Mouse (Mus musculus) stomach, postnatal 0 days (tissue): ENCODE data around the gene Tcf7. TPM values are rescaled to one million over a fixed set of nuclear protein-coding genes. Genes with fewer than 3 reads are reported as not detected.

Experiments used
- ATAC-seq: fragments of 200-750 bp; cut with Nextera tagmentation; 2 replicates; pipeline ENCODE4 v1.8.0; 2017; ENCODE audit not compliant: low FRiP score, low TSS enrichment
- DNase-seq: peaks from one replicate; pipeline ENCODE4 v3.0.0-alpha.2; 2016; ENCODE audit warnings: low spot score
- H3K27ac ChIP-seq: fragments of 300-500 bp; sonication (generic); replicated peaks from 2 replicates; pipeline ENCODE4 v1.5.1; 2014; ENCODE audit warnings: mild to moderate bottlenecking, control low read depth
- H3K27me3 ChIP-seq: fragments of 300-500 bp; sonication (generic); 2 replicates; pipeline ENCODE4 v1.6.1; 2014; ENCODE audit warnings: low read length; ENCODE audit not compliant: control insufficient read depth, insufficient read depth
- H3K36me3 ChIP-seq: fragments of 300-500 bp; sonication (generic); 2 replicates; pipeline ENCODE4 v1.6.1; 2014; ENCODE audit warnings: low read length, mixed read lengths; ENCODE audit not compliant: control insufficient read depth, insufficient read depth
- H3K4me1 ChIP-seq: fragments of 300-500 bp; sonication (generic); replicated peaks from 2 replicates; pipeline ENCODE4 v1.6.1; 2014; ENCODE audit warnings: antibody characterized with exemption; ENCODE audit not compliant: control insufficient read depth, insufficient read depth
- H3K4me2 ChIP-seq: fragments of 300-500 bp; sonication (generic); replicated peaks from 2 replicates; pipeline ENCODE4 v1.6.1; 2014; ENCODE audit warnings: low read depth, mild to moderate bottlenecking, control low read depth, moderate library complexity
- H3K4me3 ChIP-seq: fragments of 300-500 bp; sonication (generic); 2 replicates; pipeline ENCODE4 v1.5.1; 2014; ENCODE audit warnings: low read depth, low read length, control low read depth
- H3K9ac ChIP-seq: fragments of 300-500 bp; sonication (generic); 2 replicates; pipeline ENCODE4 v1.6.1; 2014; ENCODE audit warnings: mild to moderate bottlenecking, low read length, control low read depth, mixed read lengths
- H3K9me3 ChIP-seq: fragments of 300-500 bp; sonication (generic); 2 replicates; pipeline ENCODE4 v1.6.1; 2016; ENCODE audit warnings: low read length; ENCODE audit not compliant: control insufficient read depth
- CTCF ChIP-seq: IDR thresholded peaks from 2 replicates; pipeline ENCODE4 v1.5.1; 2016; ENCODE audit warnings: antibody characterized with exemption, low read depth, mild to moderate bottlenecking, moderate library complexity
- EP300 ChIP-seq: optimal IDR thresholded peaks from 2 replicates; pipeline ENCODE3; 2016; ENCODE audit warnings: antibody characterized with exemption
- WGBS: fragments of 180-500 bp; shearing (Covaris S2); extraction: QIAGEN DNeasy Blood & Tissue Kit; methylation state at CpG from one replicate; pipeline ENCODE4 v1.1.7; 2014; 5-methylcytosine and 5-hydroxymethylcytosine counted together
- polyA plus RNA-seq: library from polyadenylated mRNA; unstranded; fragments of >200 nt; fragmentation: Nextera tagmentation; extraction: Ambion mirVana; gene quantifications from 2 replicates; pipeline ENCODE4 v1.2.1, GENCODE M21; 2015

Gene Tcf7
- polyA plus RNA-seq, 1 experiment from 2014 or later: 3.6 TPM

GRCm38 (mm10) chr11:52319664-52320063 lies 36.9 kb upstream of the Tcf7 start:
- Histone ChIP-seq H3K4me2 (no peak overlapping the region), H3K4me3 (no peak overlapping the region), H3K27me3 (no peaks in the 10 kb centered on the region), H3K27ac (no peak overlapping the region), H3K9ac (no peak overlapping the region), H3K4me1 (no peaks in the 10 kb centered on the region), H3K36me3 (no peaks in the 10 kb centered on the region), H3K9me3 (no peaks in the 10 kb centered on the region)
- no peak for TF ChIP-seq CTCF
- DNase-seq (no peak), ATAC-seq (no peak)
- 57% methylated on average over 4 of the region's 4 CpGs for WGBS

DNA sequence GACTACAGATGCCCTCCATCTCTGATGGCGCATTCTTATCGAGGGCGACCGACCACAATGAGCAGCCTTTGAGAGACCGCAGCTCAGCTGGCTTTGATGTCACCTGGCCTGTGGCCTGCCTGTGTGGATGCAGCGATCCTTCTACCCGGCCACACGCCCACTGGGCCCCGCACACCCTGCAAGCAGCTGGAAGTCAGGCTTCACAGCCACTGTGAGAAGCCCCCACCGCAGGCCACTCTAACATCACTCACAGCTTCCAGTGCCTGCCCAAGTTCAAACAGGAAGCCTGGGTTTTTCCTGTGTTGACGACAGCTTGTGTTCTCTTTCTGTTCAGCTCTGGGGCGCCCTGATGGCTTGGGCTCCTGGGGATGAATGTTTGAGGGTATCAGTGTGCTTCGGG lies 35.6 kb upstream of the Tcf7 start:
- Histone ChIP-seq H3K27ac (no peak overlapping the region), H3K27me3 (no peaks in the 10 kb centered on the region), H3K36me3 (no peaks in the 10 kb centered on the region), H3K4me2 (no peak overlapping the region), H3K4me1 (no peaks in the 10 kb centered on the region), H3K4me3 (no peak overlapping the region), H3K9me3 (no peaks in the 10 kb centered on the region), H3K9ac (no peak overlapping the region)
- WGBS: 55% methylated on average over 13 of the region's 13 CpGs
- no peak for TF ChIP-seq CTCF
- no peak for TF ChIP-seq EP300
- ATAC-seq (no peak), DNase-seq (no peak)

GRCm38 (mm10) chr11:52314102-52314793 lies 31.4 kb upstream of the Tcf7 start:
- Histone ChIP-seq H3K27ac (no peak overlapping the region), H3K9ac (no peak overlapping the region), H3K4me3 (no peak overlapping the region), H3K36me3 (no peaks in the 10 kb centered on the region), H3K27me3 (no peaks in the 10 kb centered on the region), H3K4me1 (no peaks in the 10 kb centered on the region), H3K4me2 (no peak overlapping the region), H3K9me3 (no peaks in the 10 kb centered on the region)
- 14% methylated on average over 26 of the region's 26 CpGs for WGBS
- peak; percentile 61; the same call in 1 of the 2 replicates for ATAC-seq
- TF ChIP-seq EP300: no peak
- peak; percentile 55 for TF ChIP-seq CTCF
- no peak for DNase-seq

GRCm38 (mm10) chr11:52310709-52311108 lies 27.9 kb upstream of the Tcf7 start:
- ATAC-seq (no peak), DNase-seq (no peak)
- H3K4me3 ChIP-seq: no peak overlapping the region
- no peak overlapping the region for H3K4me2 ChIP-seq
- H3K27me3 ChIP-seq: no peaks in the 10 kb centered on the region
- no peaks in the 10 kb centered on the region for H3K4me1 ChIP-seq
- no peaks in the 10 kb centered on the region for H3K9me3 ChIP-seq
- TF ChIP-seq CTCF (no peak), EP300 (no peak)
- no peak overlapping the region for H3K27ac ChIP-seq
- no peaks in the 10 kb centered on the region for H3K36me3 ChIP-seq
- H3K9ac ChIP-seq: no peak overlapping the region
- WGBS: 78% methylated on average over 14 of the region's 14 CpGs

- H3K4me1 ChIP-seq: no peaks in the 10 kb centered on the region
- H3K4me3 ChIP-seq: no peak overlapping the region
- no peak overlapping the region for H3K27ac ChIP-seq
- H3K27me3 ChIP-seq: no peaks in the 10 kb centered on the region
- no peaks in the 10 kb centered on the region for H3K36me3 ChIP-seq
- no peak overlapping the region for H3K4me2 ChIP-seq
- no peak overlapping the region for H3K9ac ChIP-seq
- DNase-seq: no peak
- 73% methylated on average over 3 of the region's 3 CpGs for WGBS
- no peak for TF ChIP-seq EP300
- TF ChIP-seq CTCF: no peak
- no peak for ATAC-seq
- no peaks in the 10 kb centered on the region for H3K9me3 ChIP-seq
These were observed 26.7 kb upstream of the Tcf7 start for GRCm38 (mm10) chr11:52309487-52309886.

DNA sequence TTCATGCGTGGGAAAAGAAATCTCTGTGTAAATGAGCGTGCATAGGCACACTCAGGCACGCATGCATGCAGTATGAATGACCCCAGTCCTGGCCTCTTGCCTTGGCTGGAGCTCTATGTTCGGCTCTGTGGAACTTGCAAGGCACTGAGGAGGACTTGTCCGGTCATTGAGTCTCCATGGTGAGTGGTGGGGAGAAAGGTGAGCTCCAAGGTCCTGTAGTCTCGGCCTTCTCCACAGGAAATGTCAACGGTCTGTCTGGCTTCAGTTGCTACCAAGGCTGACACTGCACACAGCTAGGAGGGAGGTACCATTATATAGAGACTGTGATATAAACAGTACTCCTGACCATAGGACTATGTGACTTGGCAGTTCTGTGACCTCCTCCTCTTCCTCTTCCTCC lies 23.6 kb upstream of the Tcf7 start:
- TF ChIP-seq EP300 (no peak), CTCF (no peak)
- Histone ChIP-seq H3K9ac (no peak overlapping the region), H3K27ac (no peak overlapping the region), H3K4me1 (no peaks in the 10 kb centered on the region), H3K4me3 (no peak overlapping the region), H3K9me3 (no peaks in the 10 kb centered on the region), H3K27me3 (no peaks in the 10 kb centered on the region), H3K36me3 (no peaks in the 10 kb centered on the region), H3K4me2 (no peak overlapping the region)
- 74% methylated on average over 7 of the region's 7 CpGs for WGBS
- ATAC-seq: no peak
- DNase-seq: no peak
